Mouse (Mus musculus) spleen, postnatal 0 days (tissue): ENCODE results near the gene Vmn1r67. TPM values are rescaled to one million over a fixed set of nuclear protein-coding genes. Genes with fewer than 3 reads are reported as not detected.

Experiments used
- polyA plus RNA-seq: library from polyadenylated mRNA; unstranded; fragments of >200 nt; fragmentation: Nextera tagmentation; extraction: Ambion mirVana; gene quantifications from 2 replicates; pipeline ENCODE4 v1.2.1, GENCODE M21; 2015

The Vmn1r67 gene
- polyA plus RNA-seq, result not detected in 2 replicates

GRCm38 (mm10) chr7:10443031-10443430 lies at the start of gene Vmn1r67:
Gene Vmn1r67, plus strand, starts transcription at chr7:10443331.

GRCm38 (mm10) chr7:10494786-10495521 lies 51.8 kb downstream of the Vmn1r67 start, which contains the start of gene Zik1:
Gene Zik1, minus strand, starts transcription at chr7:10495394.

Other genes starting within 250 kb of the Vmn1r67 start
- gene Vmn1r66, start 165.3 kb upstream of the Vmn1r67 start, polyA plus RNA-seq, result not detected in 2 replicates
- gene Zik1, start 52.1 kb downstream of the Vmn1r67 start, polyA plus RNA-seq, result 1.8 and 1.9 TPM in 2 replicates
- gene Vmn1r68, start 115.2 kb downstream of the Vmn1r67 start, polyA plus RNA-seq, result not detected in 2 replicates
- gene Vmn1r69, start 170.3 kb downstream of the Vmn1r67 start, polyA plus RNA-seq, result not detected in 2 replicates
- gene Vmn1r70, start 188.2 kb downstream of the Vmn1r67 start, polyA plus RNA-seq, result not detected in 2 replicates
- gene Nlrp4b, start 244.5 kb downstream of the Vmn1r67 start, polyA plus RNA-seq, result not detected in 2 replicates